In genomic region chr7:46696754-46697153, GRCm38 (mm10) we compare ENCODE assay signal across 34 mouse cellular contexts. TPM values are rescaled to one million over a fixed set of nuclear protein-coding genes. Genes with fewer than 3 reads are reported as not detected.
DNase-seq lines count a peak whose midpoint lies in the region; ATAC-seq lines count a peak whose summit lies in the region.
"Had no signal": no experiment of that assay in that cellular context is flagged by ENCODE, and none has a peak within 500 bp of the region (broad histone marks: within the 10 kb centered on the region; RNA-seq: fewer than 3 reads in every experiment).

No protein-coding gene starts in this region.

- no peak overlapping the region for H3K9ac ChIP-seq in liver, embryonic 15.5 days
- H3K9ac ChIP-seq: forebrain, embryonic 12.5 days; lung, embryonic 14.5 days; midbrain, embryonic 15.5 days had no signal

- H3K36me3 ChIP-seq in megakaryocyte, embryonic 14.5 days (replicated peaks; ENCODE audit: low read length) = peaks cover 73% of the 10 kb centered on the region
- peaks cover 72% of the 10 kb centered on the region for H3K36me3 ChIP-seq in liver, embryonic 15.5 days (replicated peaks)

- H3K4me3 ChIP-seq in megakaryocyte, embryonic 14.5 days (replicated peaks) = peak overlapping the region; percentile 18
- no peak overlapping the region for H3K4me3 ChIP-seq in liver, embryonic 15.5 days (replicated peaks)
- H3K4me3 ChIP-seq: erythroblast, embryonic 14.5 days; forebrain, embryonic 12.5 days; midbrain, embryonic 15.5 days had no signal

- H3K4me2 ChIP-seq in liver, embryonic 15.5 days = no peak overlapping the region
- H3K4me2 ChIP-seq: forebrain, embryonic 12.5 days; lung, embryonic 14.5 days; midbrain, embryonic 15.5 days had no signal

- 6% methylated on average over 1 of the region's 1 CpGs for WGBS in liver, embryonic 15.5 days (ENCODE audit: insufficient replicate concordance)

- H3K27me3 ChIP-seq in megakaryocyte, embryonic 14.5 days (replicated peaks) = no peaks in the 10 kb centered on the region
- no peaks in the 10 kb centered on the region for H3K27me3 ChIP-seq in liver, embryonic 15.5 days
- H3K27me3 ChIP-seq: forebrain, embryonic 12.5 days; midbrain, embryonic 15.5 days had no signal

- DNase-seq in c-Kit-positive CD71-positive TER-119-negative erythroid progenitor cells, embryonic 14.5 days (ENCODE audit: low read depth) = peak; percentile 53
- DNase-seq in thymus, postnatal 36 days = no peak
- DNase-seq in urinary bladder, adult 2 months (ENCODE audit: low spot score) = no peak
- DNase-seq in kidney, postnatal 36 days = no peak
- DNase-seq: adrenal gland, postnatal 10 days; cerebellum, adult 11 months; cerebellum, adult 9-11 months; gastrocnemius, postnatal 10 days; kidney, adult 2 months; kidney, postnatal 4 days; layer of hippocampus, postnatal 36 days; left cerebral cortex, postnatal 4 days; lung, embryonic 14.5 days; spleen, adult 18-20 months; thymus, postnatal 25 days had no signal

- peaks cover 12% of the 10 kb centered on the region for H3K4me1 ChIP-seq in megakaryocyte, embryonic 14.5 days
- H3K4me1 ChIP-seq in liver, embryonic 15.5 days (replicated peaks) = peaks cover 7% of the 10 kb centered on the region
- H3K4me1 ChIP-seq: forebrain, embryonic 12.5 days; midbrain, embryonic 15.5 days had no signal

- no peak overlapping the region for H3K27ac ChIP-seq in liver, embryonic 15.5 days (replicated peaks)
- H3K27ac ChIP-seq: forebrain, embryonic 12.5 days; midbrain, embryonic 15.5 days had no signal

- H3K9me3 ChIP-seq in megakaryocyte, embryonic 14.5 days = no peaks in the 10 kb centered on the region
- H3K9me3 ChIP-seq in liver, embryonic 15.5 days (replicated peaks) = no peaks in the 10 kb centered on the region
- H3K9me3 ChIP-seq: forebrain, embryonic 12.5 days; midbrain, embryonic 15.5 days had no signal

- no peak for ATAC-seq in megakaryocyte, adult 5-6 weeks (ENCODE audit: poor library complexity, severe bottlenecking)
- peak; percentile 12; the same call in 1 of the 2 replicates for ATAC-seq in liver, embryonic 15.5 days (ENCODE audit: insufficient read depth)
- ATAC-seq: CD4-positive, CD25-positive, alpha-beta regulatory T cell, adult 4 months; hindbrain, embryonic 16.5 days; midbrain, embryonic 15.5 days had no signal

RNA-seq across cellular contexts. Expression of gene Saal1, which starts 13.7 kb away (rescaled TPM):
- polyA plus RNA-seq in megakaryocyte, embryonic 14.5 days (2012; ENCODE audit: insufficient read depth, low replicate concordance) = 2.7 TPM in 1 of 2 replicates, not detected in the other
- total RNA-seq in megakaryocyte, adult 5-6 weeks (2015) = 12.1 and 12.3 TPM in 2 replicates
- 9.9 and 12.5 TPM in 2 replicates for total RNA-seq in megakaryocyte, adult 5-6 weeks (2017)
- polyA plus RNA-seq in liver, embryonic 15.5 days (2015; fragmentation: Nextera tagmentation; extraction: Ambion mirVana) = 11.4 and 12.3 TPM in 2 replicates
- polyA plus RNA-seq in urinary bladder, adult 2 months (2012; rRNA removed) = 8.5 TPM in 2 replicates

RNA-seq across cellular contexts. Expression of gene Saa3, which starts 18.7 kb away (rescaled TPM):
- polyA plus RNA-seq in megakaryocyte, embryonic 14.5 days (2012; ENCODE audit: insufficient read depth, low replicate concordance) = 99.8 TPM in 1 of 2 replicates, not detected in the other
- 0.52 and 0.87 TPM in 2 replicates for total RNA-seq in megakaryocyte, adult 5-6 weeks (2015)
- total RNA-seq in megakaryocyte, adult 5-6 weeks (2017) = 1.8 and 2.0 TPM in 2 replicates
- 6.4 and 11.6 TPM in 2 replicates for polyA plus RNA-seq in liver, embryonic 15.5 days (2015; fragmentation: Nextera tagmentation; extraction: Ambion mirVana)
- 0.87 and 1.7 TPM in 2 replicates for polyA plus RNA-seq in urinary bladder, adult 2 months (2012; rRNA removed)
- total RNA-seq: gastrocnemius, postnatal 10 days; layer of hippocampus, adult 8-10 months; layer of hippocampus, postnatal 36 days; left cerebral cortex, postnatal 4 days; neutrophil, adult 5-6 weeks had no signal
- polyA plus RNA-seq: CD4-positive, CD25-positive, alpha-beta regulatory T cell, adult 4 months; erythroblast, embryonic 14.5 days; forebrain, embryonic 12.5 days; heart, embryonic 14.5 days; neural tube, embryonic 11.5 days had no signal

RNA-seq across cellular contexts. Expression of gene Tph1, which starts 24.4 kb away (rescaled TPM):
- 0.11 TPM in 1 of 2 replicates, not detected in the other for polyA plus RNA-seq in megakaryocyte, embryonic 14.5 days (2012; ENCODE audit: insufficient read depth, low replicate concordance)
- total RNA-seq in megakaryocyte, adult 5-6 weeks (2015) = not detected in 2 replicates
- total RNA-seq in megakaryocyte, adult 5-6 weeks (2017) = not detected in 2 replicates
- not detected in 2 replicates for polyA plus RNA-seq in liver, embryonic 15.5 days (2015; fragmentation: Nextera tagmentation; extraction: Ambion mirVana)
- polyA plus RNA-seq in urinary bladder, adult 2 months (2012; rRNA removed) = 0.12 TPM in 2 replicates
- total RNA-seq: adrenal gland, postnatal 10 days; heart, adult 8-10 months; heart, postnatal 25 days; neutrophil, adult 5-6 weeks had no signal
- polyA plus RNA-seq: erythroblast, embryonic 14.5 days; hindbrain, embryonic 11.5 days; kidney, adult 2 months had no signal

RNA-seq across cellular contexts. Expression of gene Saa4, which starts 35.6 kb away (rescaled TPM):
- not detected in 2 replicates for polyA plus RNA-seq in megakaryocyte, embryonic 14.5 days (2012; ENCODE audit: insufficient read depth, low replicate concordance)
- total RNA-seq in megakaryocyte, adult 5-6 weeks (2015) = not detected in 2 replicates
- not detected in 2 replicates for total RNA-seq in megakaryocyte, adult 5-6 weeks (2017)
- polyA plus RNA-seq in liver, embryonic 15.5 days (2015; fragmentation: Nextera tagmentation; extraction: Ambion mirVana) = 6.3 and 8.8 TPM in 2 replicates
- polyA plus RNA-seq in urinary bladder, adult 2 months (2012; rRNA removed) = not detected in 2 replicates
- total RNA-seq: gastrocnemius, postnatal 10 days; heart, adult 8-10 months; heart, postnatal 25 days; layer of hippocampus, adult 8-10 months; layer of hippocampus, postnatal 36 days; left cerebral cortex, postnatal 4 days; neutrophil, adult 5-6 weeks had no signal
- polyA plus RNA-seq: CD4-positive, CD25-positive, alpha-beta regulatory T cell, adult 4 months; embryonic facial prominence, embryonic 14.5 days; erythroblast, embryonic 14.5 days; forebrain, embryonic 12.5 days; heart, embryonic 14.5 days; hindbrain, embryonic 11.5 days; hindbrain, embryonic 16.5 days; intestine, embryonic 14.5 days; kidney, adult 2 months; kidney, embryonic 16.5 days; limb, embryonic 14.5 days; lung, embryonic 14.5 days; midbrain, embryonic 15.5 days; neural tube, embryonic 11.5 days had no signal

RNA-seq across cellular contexts. Expression of gene Saa1, which starts 46.0 kb away (rescaled TPM):
- polyA plus RNA-seq in megakaryocyte, embryonic 14.5 days (2012; ENCODE audit: insufficient read depth, low replicate concordance) = not detected in 2 replicates
- total RNA-seq in megakaryocyte, adult 5-6 weeks (2015) = not detected in 2 replicates
- not detected in 2 replicates for total RNA-seq in megakaryocyte, adult 5-6 weeks (2017)
- polyA plus RNA-seq in liver, embryonic 15.5 days (2015; fragmentation: Nextera tagmentation; extraction: Ambion mirVana) = not detected in 2 replicates
- polyA plus RNA-seq in urinary bladder, adult 2 months (2012; rRNA removed) = not detected in 2 replicates
- total RNA-seq: heart, adult 8-10 months; heart, postnatal 25 days; layer of hippocampus, adult 8-10 months; layer of hippocampus, postnatal 36 days; left cerebral cortex, postnatal 4 days; neutrophil, adult 5-6 weeks had no signal
- polyA plus RNA-seq: CD4-positive, CD25-positive, alpha-beta regulatory T cell, adult 4 months; embryonic facial prominence, embryonic 14.5 days; erythroblast, embryonic 14.5 days; forebrain, embryonic 12.5 days; heart, embryonic 14.5 days; hindbrain, embryonic 11.5 days; kidney, adult 2 months; lung, embryonic 14.5 days had no signal
